ENCODE assay signal across 24 mouse cellular contexts in the genomic region with DNA sequence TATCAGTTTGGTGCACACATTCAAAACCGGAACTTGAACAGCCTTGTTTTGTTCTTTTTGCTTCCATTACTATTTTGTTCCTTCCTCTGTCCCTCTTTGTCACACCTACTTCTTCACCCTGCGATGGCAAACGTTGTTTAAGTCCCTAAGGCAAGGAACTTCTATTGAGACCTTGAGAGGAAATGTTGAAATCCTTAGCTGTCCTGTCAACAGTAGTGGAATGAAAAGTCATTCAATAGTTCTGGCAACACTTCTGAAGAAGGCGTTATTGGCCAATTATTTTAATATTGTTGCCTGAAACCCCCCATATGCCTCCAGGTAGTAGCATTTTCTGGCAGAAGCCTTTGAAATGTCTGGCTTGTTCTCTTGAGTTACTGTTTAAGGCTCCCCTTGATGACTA.
DNase-seq lines count a peak whose midpoint lies in the region; ATAC-seq and TF ChIP-seq lines count a peak whose summit lies in the region.
"Had no signal": no experiment of that assay in that cellular context is flagged by ENCODE, and none has a peak within 500 bp of the region (broad histone marks: within the 10 kb centered on the region; RNA-seq: fewer than 3 reads in every experiment).

No protein-coding gene starts in this region.

- no peaks in the 10 kb centered on the region for H3K27me3 ChIP-seq in lung, postnatal 0 days (replicated peaks; ENCODE audit: insufficient read depth, low read length)
- H3K27me3 ChIP-seq in midbrain, embryonic 10.5 days (ENCODE audit: low read depth, poor library complexity, severe bottlenecking), result no peaks in the 10 kb centered on the region
- H3K27me3 ChIP-seq: embryonic facial prominence, embryonic 13.5 days; embryonic facial prominence, embryonic 15.5 days; forebrain, embryonic 13.5 days; forebrain, embryonic 15.5 days had no signal

- no peak overlapping the region for H3K4me2 ChIP-seq in lung, postnatal 0 days (replicated peaks; ENCODE audit: low read depth, low read length)
- H3K4me2 ChIP-seq: embryonic facial prominence, embryonic 13.5 days; embryonic facial prominence, embryonic 15.5 days; forebrain, embryonic 13.5 days; forebrain, embryonic 15.5 days had no signal

- peak; percentile 53 for DNase-seq in lung, postnatal 0 days (ENCODE audit: low spot score)
- no peak for DNase-seq in lung, postnatal 4 days
- DNase-seq in fat pad, adult 2 months (ENCODE audit: extremely low read depth, low read depth, low spot score), result peak; percentile 58
- peak; percentile 75 for DNase-seq in gonadal fat pad, adult 2 months (ENCODE audit: low read depth)
- DNase-seq in left cerebral cortex, postnatal 10 days (ENCODE audit: extremely low spot score in 1 of 2, low spot score in 2 of 2), result no peak
- no peak for DNase-seq in midbrain, embryonic 10.5 days (ENCODE audit: low spot score)
- no peak for DNase-seq in retina, postnatal 1 day
- DNase-seq: adrenal gland, adult 2 months; adrenal gland, postnatal 10 days; adrenal gland, postnatal 25 days; cerebellum, adult 11 months; cerebellum, adult 18-20 months; cerebellum, adult 8-10 months; cerebellum, adult 9-11 months; cerebellum, postnatal 14 days; cerebellum, postnatal 36 days; embryo, embryonic 11 days; forebrain, postnatal 0 days had no signal

- WGBS in lung, postnatal 0 days, result 44% methylated on average over 4 of the region's 4 CpGs
- 90% methylated on average over 4 of the region's 4 CpGs for WGBS in midbrain, embryonic 10.5 days

- intact Hi-C loops in left cerebral cortex, postnatal 10 days (cut with DNase I), result no loop called here

- peak; percentile 29; the same call in 1 of the 2 replicates for TF ChIP-seq EP300 in lung, postnatal 0 days (IDR thresholded peaks at IDR 0.05)

- no peaks in the 10 kb centered on the region; the same call in 1 of the 2 replicates for H3K4me1 ChIP-seq in lung, postnatal 0 days (ENCODE audit: insufficient read depth, low read depth, low read length)
- H3K4me1 ChIP-seq in midbrain, embryonic 10.5 days, result no peaks in the 10 kb centered on the region

- H3K9ac ChIP-seq in lung, postnatal 0 days (replicated peaks; ENCODE audit: low read depth), result no peak overlapping the region
- H3K9ac ChIP-seq: embryonic facial prominence, embryonic 13.5 days; embryonic facial prominence, embryonic 15.5 days; forebrain, embryonic 13.5 days; forebrain, embryonic 15.5 days; forebrain, postnatal 0 days had no signal

- no peak for TF ChIP-seq CTCF in lung, postnatal 0 days (IDR thresholded peaks at IDR 0.05)

- ATAC-seq in lung, postnatal 0 days, result 0 out of 2 replicates have a peak, but pooled peaks have one; percentile 41
- peak; percentile 38 for ATAC-seq in megakaryocyte, adult 5-6 weeks (ENCODE audit: poor library complexity, severe bottlenecking)
- ATAC-seq: forebrain, embryonic 13.5 days; forebrain, embryonic 15.5 days; forebrain, postnatal 0 days had no signal

- no peaks in the 10 kb centered on the region for H3K9me3 ChIP-seq in lung, postnatal 0 days (ENCODE audit: low read length)
- H3K9me3 ChIP-seq in midbrain, embryonic 10.5 days (replicated peaks), result no peaks in the 10 kb centered on the region
- H3K9me3 ChIP-seq: embryonic facial prominence, embryonic 13.5 days; embryonic facial prominence, embryonic 15.5 days; forebrain, embryonic 13.5 days; forebrain, embryonic 15.5 days had no signal

- no peak overlapping the region for H3K4me3 ChIP-seq in lung, postnatal 0 days (ENCODE audit: low read depth, low read length)
- no peak overlapping the region for H3K4me3 ChIP-seq in midbrain, embryonic 10.5 days
- H3K4me3 ChIP-seq: embryonic facial prominence, embryonic 13.5 days; embryonic facial prominence, embryonic 15.5 days; erythroblast, embryonic 14.5 days; forebrain, embryonic 13.5 days; forebrain, embryonic 15.5 days had no signal

- no peaks in the 10 kb centered on the region for H3K36me3 ChIP-seq in lung, postnatal 0 days (ENCODE audit: insufficient read depth, low read length)
- H3K36me3 ChIP-seq in midbrain, embryonic 10.5 days, result no peaks in the 10 kb centered on the region
- H3K36me3 ChIP-seq: embryonic facial prominence, embryonic 13.5 days; embryonic facial prominence, embryonic 15.5 days; forebrain, embryonic 15.5 days had no signal

- H3K27ac ChIP-seq in lung, postnatal 0 days (ENCODE audit: low read length), result no peak overlapping the region
- no peak overlapping the region for H3K27ac ChIP-seq in midbrain, embryonic 10.5 days (replicated peaks)
- H3K27ac ChIP-seq: embryonic facial prominence, embryonic 13.5 days; embryonic facial prominence, embryonic 15.5 days; forebrain, embryonic 13.5 days; forebrain, embryonic 15.5 days had no signal

Comparison
In these comparisons a context has a peak if more than half of its experiments do, and no peak if none do; other contexts are left out.
1. DNase-seq: peak in lung, postnatal 0 days (single experiment), fat pad, adult 2 months (single experiment) and gonadal fat pad, adult 2 months (single experiment); none in lung, postnatal 4 days (0 of 2), left cerebral cortex, postnatal 10 days (0 of 2), midbrain, embryonic 10.5 days (single experiment) and retina, postnatal 1 day (single experiment).